Mouse (Mus musculus) olfactory bulb, adult 2 months (tissue): ENCODE results near the gene Fbxl14. TPM values are rescaled to one million over a fixed set of nuclear protein-coding genes. Genes with fewer than 3 reads are reported as not detected.
A peak's percentile ranks its signal among the peaks of the same experiment; 100 is the strongest.

Experiments used
- H3K27ac ChIP-seq: fragments of 200-500 bp; 2 replicates; pipeline ENCODE4 v1.5.1; 2012; ENCODE audit warnings: low read depth, low read length; ENCODE audit not compliant: insufficient read depth
- H3K4me1 ChIP-seq: fragments of 200-500 bp; 2 replicates; pipeline ENCODE4 v1.6.1; 2012; ENCODE audit warnings: low read length; ENCODE audit not compliant: control insufficient read depth, insufficient read depth
- H3K4me3 ChIP-seq: fragments of 200-500 bp; 2 replicates; pipeline ENCODE4 v1.5.1; 2012; ENCODE audit warnings: mild to moderate bottlenecking, low read depth, low read length, moderate library complexity; ENCODE audit not compliant: insufficient read depth
- CTCF ChIP-seq: fragments of 200-500 bp; IDR thresholded peaks from 2 replicates; pipeline ENCODE4 v1.5.1; 2012; ENCODE audit warnings: low read depth, mild to moderate bottlenecking, low read length, moderate library complexity; ENCODE audit not compliant: insufficient read depth
- POLR2A ChIP-seq: fragments of 200-500 bp; IDR thresholded peaks from 2 replicates; pipeline ENCODE4 v1.6.1; 2012; ENCODE audit warnings: mild to moderate bottlenecking, low read depth, low read length, moderate library complexity; ENCODE audit not compliant: insufficient read depth
- WGBS: fragments of 180-500 bp; shearing (Covaris S2); methylation state at CpG from one replicate; pipeline ENCODE4 v1.1.7; 2018; 5-methylcytosine and 5-hydroxymethylcytosine counted together
- polyA plus RNA-seq: library from polyadenylated mRNA; stranded (reverse); fragments of >200 nt; gene quantifications from 2 replicates; pipeline ENCODE4 v1.2.4, GENCODE M21; 2012; ENCODE audit warnings: low replicate concordance; ENCODE audit not compliant: missing spikeins, insufficient read depth, insufficient read length

Fbxl14 gene
- polyA plus RNA-seq, 1 experiment: not detected

DNA sequence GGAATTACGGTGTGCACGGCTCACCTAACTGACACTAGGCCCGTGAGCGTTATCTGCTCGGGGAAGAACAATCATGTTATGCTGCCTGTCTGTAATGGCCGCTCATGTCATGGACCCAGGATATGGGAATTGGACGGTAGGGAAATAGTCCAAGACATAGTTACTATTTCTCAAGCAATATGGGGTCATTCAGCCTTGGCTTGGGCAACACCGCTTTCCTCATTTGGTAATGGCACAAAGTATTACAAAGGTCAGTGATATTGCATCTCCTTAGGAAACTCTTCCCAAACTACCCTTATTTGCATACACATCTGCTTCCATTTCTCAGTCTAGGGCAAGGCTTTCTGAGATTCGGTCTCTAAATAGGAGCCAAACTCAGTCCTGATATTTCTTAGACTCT lies 8.2 kb downstream of the Fbxl14 start:
- no peak overlapping the region for H3K4me3 ChIP-seq
- TF ChIP-seq CTCF (no peak), POLR2A (no peak)
- 96% methylated on average over 9 of the region's 9 CpGs for WGBS
- peaks cover 21% of the 10 kb centered on the region for H3K4me1 ChIP-seq
- no peak overlapping the region for H3K27ac ChIP-seq

DNA sequence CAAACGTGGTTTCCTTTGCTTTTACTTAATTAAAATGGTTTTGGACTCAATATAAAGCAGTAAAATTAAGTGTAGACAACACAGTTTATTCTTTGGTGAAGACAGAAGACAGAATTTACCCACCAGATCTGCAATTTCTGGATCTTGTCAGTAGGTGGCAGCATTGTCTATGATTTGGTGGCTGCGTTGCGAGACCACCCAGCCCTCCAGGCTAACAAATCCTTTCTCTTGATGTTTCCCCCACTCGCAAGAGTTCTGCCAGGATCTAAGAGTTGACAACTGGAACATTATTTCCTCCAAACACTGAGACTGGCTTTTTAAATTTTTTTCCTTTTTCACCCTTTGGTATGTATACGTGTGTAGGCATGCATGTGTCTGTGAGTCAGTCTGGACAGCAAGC lies 10.3 kb downstream of the Fbxl14 start:
- Histone ChIP-seq H3K27ac (no peak overlapping the region), H3K4me1 (peaks cover 9% of the 10 kb centered on the region), H3K4me3 (no peak overlapping the region)
- TF ChIP-seq CTCF (peak; percentile 61), POLR2A (no peak)
- 5% methylated on average over 5 of the region's 5 CpGs for whole genome bisulfite sequencing

DNA sequence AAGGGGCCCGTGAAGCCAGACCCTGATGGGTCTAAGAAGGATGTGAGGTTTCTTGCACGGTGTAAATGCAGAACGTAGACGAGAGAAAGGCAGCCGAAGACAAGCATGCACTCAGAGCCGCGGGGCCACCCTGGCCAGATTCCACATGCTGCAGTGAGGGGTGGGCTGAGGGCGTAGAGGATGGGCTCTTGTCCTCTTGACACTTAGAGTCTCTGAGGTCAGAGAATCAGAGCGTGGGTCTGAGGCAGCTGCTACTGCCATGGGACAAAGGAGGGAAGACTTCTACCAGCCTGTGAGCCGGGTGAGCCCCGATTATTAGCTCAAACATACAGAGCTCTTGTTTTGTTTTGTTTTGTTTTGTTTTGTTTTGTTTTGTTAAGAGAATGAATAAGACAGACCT lies 11.1 kb downstream of the Fbxl14 start:
- H3K4me3 ChIP-seq: peak overlapping the region; percentile 17; the same call in 1 of the 2 replicates
- H3K27ac ChIP-seq: no peak overlapping the region
- WGBS: 24% methylated on average over 11 of the region's 11 CpGs
- TF ChIP-seq POLR2A (no peak), CTCF (no peak)
- peaks cover 8% of the 10 kb centered on the region for H3K4me1 ChIP-seq

DNA sequence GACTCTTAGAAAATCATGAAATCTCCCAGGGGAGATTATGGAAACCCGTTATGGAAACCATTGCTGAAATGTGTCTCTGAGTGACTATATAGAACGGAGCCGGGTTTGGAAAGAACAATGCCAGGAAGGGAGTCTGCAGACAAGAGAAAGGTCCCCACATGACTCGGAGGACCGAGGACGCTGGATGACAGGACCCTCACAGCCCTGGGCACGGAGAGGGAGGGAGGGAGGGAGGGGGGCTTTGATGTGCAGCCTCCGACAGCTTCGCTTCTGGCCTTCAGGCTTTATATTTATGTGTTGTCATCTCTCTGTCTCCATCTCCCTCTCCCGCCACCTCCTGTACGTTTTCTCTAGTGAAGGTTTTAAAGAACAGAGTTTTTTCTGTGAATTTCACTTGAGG lies 11.5 kb downstream of the Fbxl14 start:
- H3K4me1 ChIP-seq: peaks cover 8% of the 10 kb centered on the region
- 64% methylated on average over 11 of the region's 11 CpGs for WGBS
- no peak overlapping the region for H3K4me3 ChIP-seq
- TF ChIP-seq POLR2A: no peak
- H3K27ac ChIP-seq: no peak overlapping the region

DNA sequence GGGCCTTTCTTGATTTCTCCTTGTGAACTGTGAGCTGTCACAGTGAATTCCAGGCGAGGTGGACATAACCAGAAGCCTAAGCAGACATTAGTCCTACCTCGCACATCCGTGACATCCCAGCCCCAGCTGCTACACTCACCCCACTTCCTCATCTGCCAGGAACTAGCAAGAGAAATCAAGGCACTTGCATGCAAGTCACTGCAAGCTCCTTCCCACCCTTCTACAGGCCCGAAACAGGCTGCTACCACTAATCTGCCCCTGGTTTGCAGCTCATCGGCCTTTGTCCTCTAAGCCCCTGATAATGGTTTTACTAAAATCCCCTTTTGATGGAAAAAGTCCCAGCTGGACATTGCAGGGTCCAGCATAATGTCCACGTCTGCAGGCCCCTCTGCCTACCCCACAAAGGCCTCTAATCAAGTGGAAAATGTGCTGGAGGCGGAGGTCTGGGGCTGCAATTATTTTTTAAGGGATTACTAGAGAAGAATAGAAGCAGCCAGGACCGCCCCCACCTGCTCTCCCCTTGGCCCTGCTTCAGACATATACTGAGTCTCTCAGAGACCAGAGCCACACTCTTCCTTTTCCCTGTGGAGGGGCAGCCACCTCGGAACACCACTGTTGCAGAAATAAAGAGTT lies 12.6 kb downstream of the Fbxl14 start:
- Histone ChIP-seq H3K27ac (no peak overlapping the region), H3K4me1 (peaks cover 8% of the 10 kb centered on the region), H3K4me3 (no peak overlapping the region)
- WGBS: 79% methylated on average over 9 of the region's 9 CpGs
- TF ChIP-seq CTCF: no peak
- TF ChIP-seq POLR2A: no peak

DNA sequence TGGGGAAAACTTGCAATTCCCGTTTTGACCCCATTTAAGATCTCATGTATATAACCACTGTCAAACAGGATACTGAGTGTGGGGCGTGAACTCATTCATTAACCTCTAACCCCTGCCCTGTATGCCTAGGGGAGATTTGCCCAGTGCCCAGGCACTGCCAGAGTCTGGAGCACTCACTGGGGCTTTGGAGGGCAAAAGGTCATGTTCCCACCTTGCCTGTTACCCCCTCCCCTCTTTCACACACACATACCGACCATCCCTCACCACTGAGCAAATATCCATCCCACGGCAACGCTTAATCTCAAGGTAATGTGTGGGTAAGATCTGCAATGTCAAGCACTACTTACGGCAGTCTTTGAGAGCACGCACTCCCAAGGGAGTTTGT lies 13.2 kb downstream of the Fbxl14 start:
- WGBS: 81% methylated on average over 7 of the region's 7 CpGs
- Histone ChIP-seq H3K27ac (no peak overlapping the region), H3K4me1 (peaks cover 8% of the 10 kb centered on the region), H3K4me3 (no peak overlapping the region)
- no peak for TF ChIP-seq CTCF
- no peak for TF ChIP-seq POLR2A

DNA sequence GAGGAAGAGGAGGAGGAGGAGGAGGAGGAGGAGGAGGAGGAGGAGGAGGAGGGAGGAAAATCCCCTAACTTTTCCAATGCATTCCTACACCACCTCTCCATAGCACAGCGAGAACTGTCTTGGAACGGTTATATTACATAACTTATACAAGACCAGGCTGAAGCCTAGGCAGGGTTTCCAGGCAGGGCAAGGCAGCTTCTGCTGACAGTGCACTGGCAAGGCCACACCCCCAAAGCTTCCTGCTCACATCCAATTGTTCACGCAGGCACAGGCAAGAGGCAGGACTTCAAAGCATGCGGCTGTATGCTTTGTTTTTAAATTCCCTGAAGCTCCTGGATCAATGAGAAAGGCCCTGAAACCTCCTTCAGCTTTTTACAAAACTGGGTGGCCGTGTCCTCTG lies 19.8 kb downstream of the Fbxl14 start:
- WGBS: 30% methylated on average over 5 of the region's 5 CpGs
- no peak overlapping the region for H3K27ac ChIP-seq
- H3K4me1 ChIP-seq: peaks cover 7% of the 10 kb centered on the region
- TF ChIP-seq CTCF (no peak), POLR2A (no peak)
- H3K4me3 ChIP-seq: no peak overlapping the region

DNA sequence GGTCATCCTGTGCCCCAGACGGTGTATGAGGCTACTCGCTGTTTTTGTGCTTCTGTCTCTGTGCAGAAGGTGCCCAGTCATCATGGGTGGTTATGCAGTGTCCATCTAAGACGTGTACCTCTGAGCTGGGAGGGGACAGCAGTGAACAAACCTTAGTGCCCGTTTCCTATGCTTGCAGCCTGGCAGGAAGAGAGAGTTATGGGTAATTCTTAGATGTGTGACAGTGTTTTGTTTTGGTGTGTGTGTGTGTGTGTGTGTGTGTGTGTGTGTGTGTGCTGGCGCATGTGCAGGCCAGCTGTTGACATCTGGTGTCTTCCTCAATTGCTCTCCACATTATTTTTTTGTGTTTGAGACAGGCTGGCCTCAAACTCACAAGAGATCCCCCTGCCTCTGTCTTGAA lies 20.6 kb downstream of the Fbxl14 start:
- WGBS: 77% methylated on average over 5 of the region's 5 CpGs
- no peak for TF ChIP-seq POLR2A
- TF ChIP-seq CTCF: no peak
- peaks cover 7% of the 10 kb centered on the region for H3K4me1 ChIP-seq
- no peak overlapping the region for H3K27ac ChIP-seq
- no peak overlapping the region for H3K4me3 ChIP-seq

DNA sequence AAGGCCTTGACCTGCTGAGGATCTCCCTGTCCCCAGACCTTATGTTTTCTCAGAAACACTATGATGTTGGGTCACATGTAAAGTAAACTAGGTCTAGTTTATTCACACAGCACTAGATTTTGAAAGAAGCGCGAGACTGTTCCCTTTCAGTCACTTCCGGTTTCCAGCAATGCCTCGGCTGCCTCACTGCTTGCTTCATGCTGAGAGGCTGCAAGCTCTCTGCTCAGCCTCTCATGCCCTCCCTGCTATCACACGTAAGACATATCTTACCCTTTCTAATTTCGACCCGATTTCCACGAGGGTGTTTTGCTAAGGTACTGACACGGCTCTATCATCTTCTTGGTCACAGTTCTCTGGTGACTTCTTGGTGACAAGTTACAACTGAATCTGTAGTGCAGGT lies 22.6 kb downstream of the Fbxl14 start:
- TF ChIP-seq POLR2A (no peak), CTCF (no peak)
- no peak overlapping the region for H3K27ac ChIP-seq
- 56% methylated on average over 9 of the region's 9 CpGs for WGBS
- H3K4me3 ChIP-seq: no peak overlapping the region
- H3K4me1 ChIP-seq: peaks cover 7% of the 10 kb centered on the region

DNA sequence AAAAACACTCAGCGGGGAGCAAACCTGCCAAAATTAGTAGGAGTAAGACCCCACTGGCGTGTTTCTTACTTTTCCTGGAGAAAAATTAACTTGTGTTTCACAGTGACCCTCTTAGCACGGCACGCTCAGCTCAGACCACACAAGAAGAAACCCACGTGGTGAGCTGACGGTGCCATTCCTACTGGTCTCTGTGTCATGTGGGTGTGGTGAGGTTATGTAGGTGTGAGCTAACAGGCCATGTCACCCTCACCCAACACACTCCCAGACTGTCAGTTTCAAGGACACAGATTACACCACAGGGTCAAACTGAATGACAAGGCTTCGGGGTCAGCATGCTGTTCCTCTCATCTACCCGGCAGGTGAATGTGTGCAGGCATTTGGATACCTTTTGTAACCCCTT lies 25.3 kb downstream of the Fbxl14 start:
- TF ChIP-seq POLR2A: no peak
- TF ChIP-seq CTCF: no peak
- Histone ChIP-seq H3K27ac (no peak overlapping the region), H3K4me1 (no peaks in the 10 kb centered on the region), H3K4me3 (no peak overlapping the region)
- 93% methylated on average over 8 of the region's 8 CpGs for WGBS
